Comparison of ENCODE assay signal across 8 mouse cellular contexts in genomic region chr10:75451036-75451786, GRCm38 (mm10). TPM values are rescaled to one million over a fixed set of nuclear protein-coding genes. Genes with fewer than 3 reads are reported as not detected.
DNase-seq lines count a peak whose midpoint lies in the region; ATAC-seq lines count a peak whose summit lies in the region.

No protein-coding gene starts in this region.

- no peak for ATAC-seq in activated CD4-positive, CD25-positive, alpha-beta regulatory T cell, adult 4 months

- peak; percentile 28 for DNase-seq in layer of hippocampus, adult 11-12 months (ENCODE audit: low spot score)
- DNase-seq in layer of hippocampus, postnatal 36 days: no peak
- DNase-seq in cerebellum, adult 8-10 months: peak; percentile 23
- peak; percentile 51 for DNase-seq in gastrocnemius, postnatal 25 days
- DNase-seq in kidney, adult 11 months: peak; percentile 82
- DNase-seq in lung, postnatal 25 days (ENCODE audit: low spot score): peak; percentile 50
- peak; percentile 48 for DNase-seq in yolk sac, embryonic 10.5 days (ENCODE audit: low spot score)

RNA-seq across cellular contexts. Expression of gene Upb1, which starts 50.3 kb away (rescaled TPM):
- not detected for total RNA-seq in layer of hippocampus, postnatal 36 days (2021)
- not detected for total RNA-seq in gastrocnemius, postnatal 25 days (2021)
- polyA plus RNA-seq in activated CD4-positive, CD25-positive, alpha-beta regulatory T cell, adult 4 months (2017; shearing (Covaris generic)): 1 to 10 TPM in 1 of 2 experiments, not detected in 1; 1.0 TPM

Comparison
In these comparisons a context has a peak if more than half of its experiments do, and no peak if none do; other contexts are left out.
1. DNase-seq: peak in layer of hippocampus, adult 11-12 months (single experiment), cerebellum, adult 8-10 months (single experiment), gastrocnemius, postnatal 25 days (single experiment), kidney, adult 11 months (single experiment), lung, postnatal 25 days (single experiment) and yolk sac, embryonic 10.5 days (single experiment); none in layer of hippocampus, postnatal 36 days (0 of 2).